Mouse (Mus musculus): Measurements from ENCODE around the gene Ttc7b. TPM values are rescaled to one million over a fixed set of nuclear protein-coding genes. Genes with fewer than 3 reads are reported as not detected.

Gene Ttc7b
- polyA plus RNA-seq, 1 experiment, result 108 TPM

DNA sequence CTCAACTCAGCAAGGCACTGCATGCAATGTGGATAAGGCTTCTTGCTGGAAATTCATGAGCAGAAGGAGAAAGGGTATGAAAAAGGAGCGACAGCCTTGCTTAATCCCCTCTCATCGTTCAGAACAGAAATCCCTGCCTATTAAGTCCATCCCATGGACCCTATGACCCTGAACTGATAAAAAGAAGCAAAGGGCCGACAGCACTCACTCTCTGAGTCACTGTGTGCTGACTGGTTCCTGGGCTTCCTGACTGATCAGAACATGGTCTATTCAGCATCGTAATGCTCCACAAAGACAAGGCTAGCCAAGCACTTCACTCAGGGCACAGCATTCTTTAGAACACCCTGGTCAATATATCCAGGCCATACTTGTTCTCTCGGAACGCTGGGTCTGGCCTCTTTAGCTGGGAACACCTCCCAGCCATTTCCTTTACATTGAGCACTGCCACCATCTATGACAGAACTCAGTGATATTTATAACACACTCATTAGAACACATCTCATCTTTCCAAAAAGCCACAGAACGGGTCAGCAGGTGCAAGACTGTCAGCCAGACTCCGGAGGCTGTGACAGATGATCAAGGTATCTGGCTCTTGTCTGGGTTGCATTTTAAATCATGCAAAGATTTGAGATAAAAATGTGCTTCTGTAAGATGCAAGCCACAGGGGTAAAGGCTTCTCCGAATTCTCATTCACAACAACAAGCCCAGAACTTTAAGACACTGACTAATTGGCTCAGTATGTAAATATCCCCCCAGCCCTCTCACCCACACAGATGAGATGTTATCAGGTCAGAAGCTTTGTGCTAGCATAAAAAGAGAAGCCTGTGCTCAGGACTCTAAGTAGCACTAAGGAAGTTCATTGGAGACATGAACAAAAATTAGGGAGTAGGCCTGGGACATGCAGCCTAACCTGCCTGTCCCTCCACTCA is 100.4 kb downstream of the Ttc7b start:
- no peak for DNase-seq (ENCODE audit: low read depth)

- no peak for DNase-seq (ENCODE audit: low read depth)
Measured at GRCm38 (mm10) chr12:100415802-100416201, 104.8 kb downstream of the Ttc7b start.

DNA sequence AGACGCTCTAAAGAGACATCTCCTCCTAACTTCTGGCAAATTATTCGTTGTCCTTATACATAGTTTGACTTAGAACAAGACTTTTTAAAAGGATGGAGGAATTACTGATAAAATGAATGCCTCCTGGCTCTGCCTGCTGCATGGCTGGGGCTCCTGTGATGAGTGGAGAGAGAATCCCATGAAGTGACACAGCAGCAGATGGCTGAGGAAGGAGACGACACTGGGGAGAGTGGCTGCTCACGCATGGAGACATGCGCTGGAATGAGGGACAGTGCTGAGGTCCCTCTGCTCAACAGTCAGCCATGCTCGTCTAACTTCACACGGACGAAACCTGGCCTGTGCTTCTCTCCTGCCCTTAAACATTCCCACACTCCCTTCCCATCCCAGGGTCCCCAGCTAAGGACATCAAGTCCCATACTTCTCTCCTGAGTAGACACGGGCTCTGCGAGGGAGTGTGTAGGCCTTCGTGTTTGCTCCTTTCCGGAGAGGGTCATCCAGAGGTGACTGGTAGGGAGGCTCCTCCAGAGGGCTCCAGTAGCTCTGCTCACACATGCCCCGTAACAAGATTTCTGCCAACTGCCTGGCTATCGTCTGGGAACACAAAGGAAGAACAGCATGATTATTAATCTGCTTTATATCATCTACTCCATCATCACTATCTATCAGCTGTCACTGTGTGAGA is 105.8 kb downstream of the Ttc7b start:
- DNase-seq (ENCODE audit: low read depth), result no peak

DNA sequence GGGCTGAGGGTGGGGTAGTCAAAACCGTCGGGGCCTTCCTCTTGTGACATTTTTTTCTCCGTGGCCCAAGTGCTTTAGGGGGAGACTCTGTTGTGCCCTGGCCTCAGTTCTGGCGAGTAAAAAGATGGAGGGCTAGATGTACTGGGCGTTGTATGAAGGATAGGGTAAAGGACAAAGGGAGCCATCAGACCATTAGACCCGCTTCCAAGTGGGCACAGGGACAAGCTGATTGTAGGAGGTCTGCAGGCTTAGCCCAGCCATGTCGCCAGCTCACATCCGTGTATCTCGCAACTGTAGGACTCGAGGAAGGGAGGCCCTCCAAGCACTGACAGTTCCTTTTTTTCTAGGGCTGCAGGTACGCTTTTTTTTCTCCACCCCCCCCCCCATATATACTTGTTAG is 111.9 kb downstream of the Ttc7b start:
- DNase-seq (ENCODE audit: low read depth), result no peak

DNA sequence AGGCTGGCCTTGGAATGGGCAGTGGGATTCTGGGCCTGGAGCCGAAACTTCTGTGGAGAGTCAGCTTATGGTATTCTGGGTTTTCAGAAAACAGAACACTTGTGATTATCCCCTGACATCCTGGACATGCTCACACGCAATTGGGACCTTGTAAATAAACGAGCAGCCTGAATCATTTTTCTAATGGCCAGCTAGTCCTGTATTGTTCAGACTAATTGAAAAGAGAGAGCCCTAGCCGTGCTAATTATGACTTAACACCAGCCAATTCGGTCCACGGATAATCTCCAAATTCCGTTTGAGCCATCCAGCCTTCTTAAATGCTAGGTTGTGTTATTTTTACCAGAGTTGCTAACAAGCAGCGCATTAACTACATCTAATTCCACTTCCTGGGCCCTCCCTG is 112.5 kb downstream of the Ttc7b start:
- DNase-seq (ENCODE audit: low read depth), result no peak

DNA sequence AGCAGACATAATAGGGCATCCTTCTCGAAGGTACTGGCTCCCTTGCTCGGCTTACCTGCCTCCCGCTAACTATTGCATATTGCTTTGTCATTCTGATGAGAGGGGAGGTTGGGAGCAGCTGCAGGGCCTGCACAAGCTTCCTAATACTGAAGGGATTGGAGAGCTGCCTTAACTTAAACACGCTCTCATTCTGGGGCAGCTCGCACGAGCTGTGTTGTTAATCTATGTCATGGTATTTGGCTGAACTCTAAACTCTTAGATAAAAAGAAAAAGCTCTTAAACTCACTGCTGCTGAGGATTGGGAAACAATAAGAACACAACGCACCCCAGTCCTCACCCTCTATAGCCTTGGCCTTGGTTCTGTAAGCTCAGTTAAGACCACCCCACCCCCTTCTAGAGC is 113.3 kb downstream of the Ttc7b start:
- no peak for DNase-seq (ENCODE audit: low read depth)

GRCm38 (mm10) chr12:100406094-100406493 is 114.5 kb downstream of the Ttc7b start:
- DNase-seq (ENCODE audit: low read depth), result no peak

DNA sequence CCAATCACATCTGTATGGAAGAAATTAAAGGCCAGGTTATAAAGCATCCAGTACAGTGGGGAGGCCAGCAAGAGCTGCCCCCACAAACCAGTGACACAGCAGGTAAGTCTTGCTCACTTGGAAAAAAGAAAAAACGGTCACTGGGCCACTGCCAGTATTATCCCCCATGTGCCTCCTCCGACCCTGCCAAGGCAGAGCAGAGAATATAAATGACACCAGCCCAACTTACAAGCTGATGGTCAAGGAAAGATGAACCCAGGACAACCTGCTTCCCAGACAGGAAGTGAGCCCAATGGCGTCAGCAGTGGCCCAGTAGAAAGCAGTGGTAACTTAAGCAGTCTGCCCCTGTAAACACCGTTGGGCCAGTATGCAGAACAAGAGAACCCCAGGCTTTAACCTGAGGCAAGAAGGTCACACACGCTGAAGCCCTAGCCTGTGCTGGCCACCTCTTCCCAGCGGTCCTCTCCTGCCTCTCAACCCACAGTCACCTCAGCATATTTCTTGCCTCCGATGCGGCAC is 115.1 kb downstream of the Ttc7b start:
- no peak for DNase-seq (ENCODE audit: low read depth)

DNA sequence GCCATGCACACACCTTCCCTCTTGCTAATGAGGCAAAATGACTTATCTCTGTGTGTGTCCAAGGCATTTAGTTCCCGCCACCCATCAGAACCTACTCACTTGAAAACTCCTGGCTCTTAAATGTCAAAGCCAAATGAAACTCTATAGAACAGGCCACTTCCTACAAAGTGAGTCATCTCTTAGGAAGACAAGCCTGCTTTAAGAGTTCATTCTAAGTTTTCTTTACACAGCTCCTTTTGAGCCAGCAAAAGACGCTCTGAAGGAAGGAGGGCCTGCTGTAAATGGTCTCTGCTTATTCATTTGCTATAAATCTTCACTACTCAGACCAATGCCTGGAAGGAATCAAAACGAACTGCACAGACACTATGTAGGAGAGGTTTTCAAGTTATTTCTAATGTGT is 116.2 kb downstream of the Ttc7b start:
- no peak for DNase-seq (ENCODE audit: low read depth)

GRCm38 (mm10) chr12:100403005-100403324 is 117.7 kb downstream of the Ttc7b start:
- DNase-seq (ENCODE audit: low read depth), result no peak

DNA sequence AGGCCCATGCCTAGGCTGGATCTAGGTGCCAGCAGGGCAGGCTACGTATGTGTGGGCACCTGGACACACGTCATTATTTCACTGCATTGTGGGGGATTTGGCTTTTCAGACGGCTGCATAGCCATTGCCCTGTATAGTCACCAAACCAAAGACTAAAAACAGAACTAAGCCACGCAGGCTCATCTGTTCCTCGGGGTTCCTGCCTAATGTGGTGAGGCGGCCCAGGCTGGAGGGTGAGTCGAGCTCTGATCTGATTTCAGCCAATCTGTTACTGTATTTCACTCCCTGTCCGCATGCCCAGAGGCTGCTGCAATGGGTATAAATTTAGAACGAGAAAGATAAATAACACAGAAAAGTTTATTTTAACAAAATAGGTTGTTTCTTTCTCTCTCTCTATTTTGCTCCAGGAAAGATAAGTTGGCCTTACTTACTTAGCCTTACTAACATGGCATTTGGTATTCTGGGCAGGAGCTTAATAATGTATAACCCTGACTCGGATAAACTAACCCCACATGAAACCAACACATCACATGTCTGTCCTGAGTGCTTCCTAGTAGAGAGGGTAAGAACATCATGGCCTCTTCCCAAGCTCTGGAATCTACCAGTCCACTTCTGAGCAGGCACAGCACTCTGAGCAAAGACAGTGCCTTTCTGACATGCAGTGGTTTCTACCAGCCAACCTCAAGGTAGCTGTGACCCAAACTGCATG is 118.2 kb downstream of the Ttc7b start:
- no peak for DNase-seq (ENCODE audit: low read depth)

GRCm38 (mm10) chr12:100400119-100400518 is 120.5 kb downstream of the Ttc7b start:
- no peak for DNase-seq (ENCODE audit: low read depth)

- DNase-seq (ENCODE audit: low read depth), result no peak
Measured at GRCm38 (mm10) chr12:100399126-100399727, 121.4 kb downstream of the Ttc7b start.

DNA sequence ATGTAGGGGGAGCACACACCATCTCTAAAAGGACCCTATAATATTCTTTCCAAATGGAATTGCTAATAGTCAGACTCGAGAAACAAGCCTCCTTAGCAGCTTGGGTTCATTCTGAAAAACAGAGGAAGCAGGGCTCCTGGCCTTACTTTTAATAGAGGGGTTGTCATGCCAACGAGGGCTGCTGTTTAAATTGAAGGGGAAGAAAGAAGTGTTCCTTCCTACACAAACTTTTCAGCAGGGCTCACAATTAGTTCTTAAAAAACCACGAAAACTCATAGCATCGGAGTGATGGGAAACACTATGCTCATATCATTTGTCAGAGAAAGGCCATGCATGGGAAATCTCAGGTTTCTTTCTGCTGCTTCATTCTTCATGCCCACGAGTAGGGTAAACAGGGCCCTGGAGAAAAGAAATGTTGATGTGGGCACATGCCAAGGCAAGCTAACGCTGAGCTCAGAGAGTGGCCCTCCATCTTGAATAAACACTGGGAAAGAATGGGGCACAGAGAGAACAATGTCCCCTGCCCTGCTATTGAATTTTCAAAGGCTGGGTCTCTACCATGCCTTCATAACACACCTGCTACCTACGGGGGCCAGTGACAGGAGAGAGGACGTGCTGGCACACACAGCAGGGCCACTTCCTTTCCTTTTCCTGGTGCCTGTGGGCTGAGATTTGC is 122.2 kb downstream of the Ttc7b start:
- no peak for DNase-seq (ENCODE audit: low read depth)

- DNase-seq (ENCODE audit: low read depth), result no peak
Measured at GRCm38 (mm10) chr12:100397432-100398146, 123.0 kb downstream of the Ttc7b start.

- no peak for DNase-seq (ENCODE audit: low read depth)
Measured at GRCm38 (mm10) chr12:100396806-100397205, 123.8 kb downstream of the Ttc7b start.

DNA sequence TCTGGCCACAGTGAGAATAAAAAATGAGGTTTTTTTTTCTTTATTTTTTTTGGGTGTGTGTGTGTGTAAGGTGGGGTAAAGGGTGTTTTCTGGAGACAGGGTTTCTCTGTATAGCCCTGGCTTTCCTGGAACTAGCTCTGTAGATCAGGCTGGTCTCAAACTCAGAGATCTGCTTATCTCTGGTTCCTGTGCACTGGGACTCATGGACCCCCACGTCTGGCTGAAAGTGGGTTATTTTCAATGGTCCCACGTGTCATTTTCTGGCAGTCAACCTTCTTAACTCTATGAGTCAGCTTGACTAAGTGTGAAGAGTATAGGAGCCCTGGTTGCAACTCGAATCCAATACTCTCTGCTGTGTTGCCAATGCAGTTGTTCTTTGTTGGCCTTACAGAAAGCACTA is 127.1 kb downstream of the Ttc7b start:
- no peak for DNase-seq (ENCODE audit: low read depth)

DNA sequence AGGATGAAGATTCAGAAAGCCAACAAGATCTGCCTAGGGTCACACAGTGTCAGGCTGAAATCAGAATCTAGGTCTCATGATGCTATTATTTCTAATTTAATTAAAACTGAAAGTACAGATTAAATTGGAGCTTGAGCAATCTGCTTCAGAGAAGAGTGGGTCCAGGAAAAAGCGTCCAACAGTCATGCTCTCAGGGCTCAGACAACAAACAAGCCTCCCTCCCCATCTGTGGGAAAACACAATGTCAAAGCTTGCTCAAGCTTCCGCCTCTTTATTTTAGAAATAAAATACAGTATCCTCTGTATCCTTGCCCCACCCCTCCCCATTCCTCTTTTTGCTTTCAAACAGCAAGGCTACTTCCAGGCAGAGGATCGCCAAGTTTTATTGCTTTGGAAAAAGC is 127.5 kb downstream of the Ttc7b start:
- DNase-seq (ENCODE audit: low read depth), result no peak

- no peak for DNase-seq (ENCODE audit: low read depth)
Measured at GRCm38 (mm10) chr12:100392466-100392865, 128.2 kb downstream of the Ttc7b start.

- no peak for DNase-seq (ENCODE audit: low read depth)
Measured at GRCm38 (mm10) chr12:100391890-100392289, 128.7 kb downstream of the Ttc7b start.
